Mouse (Mus musculus) ES-E14 (cell line): ENCODE results near the gene Actn2.

Experiments
- CHD2 ChIP-seq: IDR thresholded peaks from 2 replicates; pipeline ENCODE4 v1.6.1; 2014; ENCODE audit warnings: mild to moderate bottlenecking, low read depth, low read length, inconsistent platforms
- HCFC1 ChIP-seq: IDR thresholded peaks from 2 replicates; pipeline ENCODE4 v1.6.1; 2012; ENCODE audit warnings: low read length, inconsistent platforms, borderline replicate concordance; ENCODE audit not compliant: insufficient read depth
- MAFK ChIP-seq: IDR thresholded peaks from 2 replicates; pipeline ENCODE4 v1.6.1; 2014; ENCODE audit warnings: mild to moderate bottlenecking, low read depth, low read length, inconsistent platforms; ENCODE audit not compliant: insufficient read depth
- ZNF384 ChIP-seq: IDR thresholded peaks from 2 replicates; pipeline ENCODE4 v1.6.1; 2012; ENCODE audit warnings: low read depth, low read length, inconsistent platforms

DNA sequence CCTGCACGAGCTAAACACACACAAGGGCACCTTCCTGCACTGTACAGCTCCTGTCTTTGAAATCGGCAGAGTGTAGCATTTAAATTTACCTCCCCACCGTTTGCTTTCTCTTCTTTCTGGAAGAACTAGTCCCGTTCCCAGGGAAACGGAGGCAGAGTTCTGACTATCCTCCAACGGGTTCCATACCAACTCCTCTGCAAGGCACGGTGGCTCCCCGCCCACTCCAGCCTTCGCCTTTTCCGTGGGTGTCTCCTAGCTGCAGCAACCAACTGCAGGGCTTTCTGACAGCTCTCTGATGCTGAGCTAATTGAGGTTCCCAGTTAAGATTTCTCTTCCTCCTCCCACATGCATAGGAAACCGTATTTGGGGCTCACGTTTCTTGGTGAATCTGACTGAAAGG, 6.5 kb downstream of the Actn2 start:
- TF ChIP-seq CHD2: no peak
- no peak for TF ChIP-seq HCFC1
- no peak for TF ChIP-seq MAFK
- TF ChIP-seq ZNF384: no peak
